Mouse (Mus musculus) hindbrain, embryonic 15.5 days (tissue): ENCODE data around the gene Nhsl1. TPM values are rescaled to one million over a fixed set of nuclear protein-coding genes. Genes with fewer than 3 reads are reported as not detected.
"Not testable (repeated sequence)": the region's sequence is repeated elsewhere in the genome, so short reads cannot be mapped to it uniquely, and the experiment has no call there.

Experiments
- ATAC-seq: fragments of 200-750 bp; cut with Nextera tagmentation; 2 replicates; pipeline ENCODE4 v1.8.0; 2017; ENCODE audit warnings: low read depth, moderate number of reproducible peaks, moderate TSS enrichment; ENCODE audit not compliant: low FRiP score
- H3K27ac ChIP-seq: fragments of 300-500 bp; sonication (generic); replicated peaks from 2 replicates; pipeline ENCODE4 v1.5.1; 2015; ENCODE audit warnings: mild to moderate bottlenecking, inconsistent platforms
- H3K27me3 ChIP-seq: fragments of 300-500 bp; sonication (generic); 2 replicates; pipeline ENCODE4 v1.6.1; 2015; ENCODE audit warnings: control low read depth, inconsistent platforms
- H3K36me3 ChIP-seq: fragments of 300-500 bp; sonication (generic); 2 replicates; pipeline ENCODE4 v1.6.1; 2015; ENCODE audit warnings: control low read depth, inconsistent platforms
- H3K4me1 ChIP-seq: fragments of 300-500 bp; sonication (generic); replicated peaks from 2 replicates; pipeline ENCODE4 v1.6.1; 2015; ENCODE audit warnings: control low read depth, inconsistent platforms
- H3K4me2 ChIP-seq: fragments of 300-500 bp; sonication (generic); 2 replicates; pipeline ENCODE4 v1.6.1; 2015; ENCODE audit warnings: moderate library complexity, mild to moderate bottlenecking, inconsistent platforms
- H3K4me3 ChIP-seq: fragments of 300-500 bp; sonication (generic); 2 replicates; pipeline ENCODE4 v1.5.1; 2015; ENCODE audit warnings: mild to moderate bottlenecking, inconsistent platforms
- H3K9ac ChIP-seq: fragments of 300-500 bp; sonication (generic); 2 replicates; pipeline ENCODE4 v1.6.1; 2015; ENCODE audit warnings: inconsistent platforms
- H3K9me3 ChIP-seq: fragments of 300-500 bp; sonication (generic); 2 replicates; pipeline ENCODE4 v1.6.1; 2016; ENCODE audit warnings: control low read depth, inconsistent platforms
- WGBS: fragments of 180-500 bp; shearing (Covaris S2); methylation state at CpG from one replicate; pipeline ENCODE4 v1.1.7; 2015; 5-methylcytosine and 5-hydroxymethylcytosine counted together
- polyA plus RNA-seq: library from polyadenylated mRNA; unstranded; fragments of >200 nt; fragmentation: Nextera tagmentation; extraction: Ambion mirVana; gene quantifications from 2 replicates; pipeline ENCODE4 v1.2.1, GENCODE M21; 2015

Nhsl1 gene
- polyA plus RNA-seq, 1 experiment from 2014 or later = 15.6 TPM

DNA sequence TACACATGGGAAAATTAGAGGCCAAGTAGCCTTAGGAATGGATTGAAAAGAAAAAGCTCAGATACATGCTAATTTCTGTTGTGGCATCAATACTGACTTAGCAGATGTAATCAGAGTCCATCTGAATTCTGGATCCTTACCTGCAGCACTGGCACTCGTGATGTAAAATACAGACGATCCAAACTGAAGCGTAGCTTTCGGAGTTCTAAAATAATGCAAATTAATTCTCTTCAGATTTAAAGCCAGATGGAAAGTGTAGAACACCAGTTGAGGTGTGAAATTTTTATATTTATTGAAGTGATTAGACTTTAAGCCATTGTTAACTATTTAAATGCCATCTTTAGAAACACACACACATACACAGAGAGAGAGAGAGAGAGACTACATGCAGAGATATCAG lies 211.4 kb downstream of the Nhsl1 start:
- Histone ChIP-seq H3K4me2 (no peak overlapping the region), H3K9ac (no peak overlapping the region), H3K27ac (no peak overlapping the region), H3K4me3 (no peak overlapping the region), H3K9me3 (no peaks in the 10 kb centered on the region), H3K27me3 (no peaks in the 10 kb centered on the region), H3K36me3 (peaks cover 15% of the 10 kb centered on the region), H3K4me1 (peaks cover 25% of the 10 kb centered on the region)
- ATAC-seq = no peak
- WGBS = 89% methylated on average over 4 of the region's 4 CpGs

DNA sequence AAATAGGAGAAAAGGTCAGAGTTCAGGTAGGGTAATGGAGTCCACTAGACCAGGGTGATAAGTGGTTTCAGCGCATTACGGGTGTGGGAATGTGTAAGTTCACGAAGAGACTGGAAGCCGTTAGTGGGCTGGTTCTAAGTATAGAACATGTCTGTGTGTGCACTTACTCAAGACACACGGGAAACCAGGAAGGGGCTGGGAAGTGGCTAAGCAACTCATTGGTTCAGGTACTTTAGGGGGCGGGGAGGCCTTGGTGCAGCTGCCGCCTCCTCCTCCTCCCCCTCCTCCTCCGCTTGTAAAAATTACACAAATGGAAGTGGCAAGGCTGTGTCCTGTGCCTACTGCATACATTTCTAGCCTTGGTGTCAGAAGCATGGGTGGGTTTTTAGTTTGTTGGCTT lies 213.5 kb downstream of the Nhsl1 start:
- Histone ChIP-seq H3K4me1 (0 out of 2 replicates have a peak, but pooled peaks cover 7% of the 10 kb centered on the region), H3K27me3 (no peaks in the 10 kb centered on the region), H3K36me3 (peaks cover 18% of the 10 kb centered on the region), H3K27ac (no peak overlapping the region), H3K9me3 (no peaks in the 10 kb centered on the region), H3K4me2 (no peak overlapping the region), H3K4me3 (no peak overlapping the region), H3K9ac (no peak overlapping the region)
- 78% methylated on average over 8 of the region's 8 CpGs for WGBS
- no peak for ATAC-seq

DNA sequence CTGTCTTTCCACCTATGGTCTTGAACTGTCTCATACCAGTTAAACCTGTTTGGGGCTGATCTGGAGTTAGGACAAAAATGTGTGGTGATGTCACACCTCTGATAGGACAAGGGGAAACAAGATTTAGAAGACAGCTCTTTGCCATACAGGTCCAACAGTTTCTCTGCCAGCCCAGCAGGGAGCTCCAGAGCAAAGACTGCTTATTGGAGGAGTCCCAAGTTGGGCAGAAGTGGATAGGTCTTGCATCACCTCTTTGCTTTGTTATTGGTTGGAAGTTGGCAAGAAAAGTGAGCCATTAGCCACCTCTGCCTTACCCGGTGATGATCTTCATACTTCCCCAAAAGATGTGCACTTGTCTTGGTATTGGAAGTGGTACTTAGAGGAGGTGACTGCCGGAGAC lies 218.1 kb downstream of the Nhsl1 start:
- no peak for ATAC-seq
- Histone ChIP-seq H3K27ac (no peak overlapping the region), H3K9me3 (no peaks in the 10 kb centered on the region), H3K4me3 (no peak overlapping the region), H3K4me2 (no peak overlapping the region), H3K27me3 (no peaks in the 10 kb centered on the region), H3K9ac (no peak overlapping the region), H3K4me1 (no peaks in the 10 kb centered on the region), H3K36me3 (peaks cover 5% of the 10 kb centered on the region; the same call in 1 of the 2 replicates)
- 98% methylated on average over 2 of the region's 2 CpGs for WGBS

DNA sequence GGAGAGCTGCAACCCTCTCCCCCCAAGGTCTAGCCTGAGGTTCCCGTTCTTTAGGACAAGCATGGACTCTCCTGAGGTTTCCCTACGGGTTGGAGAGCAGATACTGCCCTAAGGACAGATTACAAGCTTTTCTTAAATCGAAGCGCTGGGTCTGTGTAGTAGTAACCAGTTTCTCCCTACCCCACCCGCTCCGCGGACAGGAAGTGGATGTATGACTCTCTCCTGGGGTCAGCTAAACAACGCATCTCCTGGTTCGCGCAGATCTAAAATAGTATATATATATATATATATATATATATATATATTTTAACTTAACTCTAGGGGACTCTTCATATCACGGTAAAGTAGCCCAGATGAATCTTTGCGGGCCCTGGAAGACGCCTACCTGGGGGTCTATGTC lies 226.5 kb downstream of the Nhsl1 start:
- Histone ChIP-seq H3K4me3 (peak overlapping the region; percentile 70), H3K36me3 (no peaks in the 10 kb centered on the region), H3K27me3 (no peaks in the 10 kb centered on the region), H3K4me1 (peaks cover 16% of the 10 kb centered on the region), H3K4me2 (peak overlapping the region; percentile 96), H3K27ac (no peak overlapping the region), H3K9me3 (no peaks in the 10 kb centered on the region), H3K9ac (peak overlapping the region; percentile 83)
- 7% methylated on average over 13 of the region's 13 CpGs for WGBS
- ATAC-seq = no peak

DNA sequence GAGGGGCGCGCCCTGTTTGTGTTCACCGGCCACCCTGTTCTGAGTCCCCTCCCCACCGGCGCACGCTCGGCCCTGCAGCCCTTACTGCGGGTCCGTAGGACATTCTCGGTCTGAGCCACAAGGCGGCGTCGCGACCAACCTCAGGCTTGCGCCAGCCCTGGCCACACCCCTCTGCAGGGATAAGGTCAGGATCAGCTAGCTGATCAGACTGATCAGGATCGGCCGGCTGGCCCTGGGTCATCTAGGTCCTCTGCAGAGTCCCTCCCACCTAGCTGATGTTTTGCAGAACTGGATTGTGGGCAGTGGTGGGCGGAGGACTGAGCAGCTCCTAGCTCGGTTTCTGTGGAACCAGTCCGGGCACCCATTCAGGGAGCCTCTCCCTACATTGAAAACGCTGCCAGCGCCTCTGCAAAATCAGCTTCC lies 227.0 kb downstream of the Nhsl1 start, which contains the start of gene Hebp2:
TSS of gene Hebp2 (minus strand) at position 264 of the 423 bp plus-strand sequence.
- peaks cover 16% of the 10 kb centered on the region for H3K4me1 ChIP-seq
- peak within 1 kb of the TSS; percentile 70 for H3K4me3 ChIP-seq
- H3K27me3 ChIP-seq = no peaks in the 10 kb centered on the region
- H3K27ac ChIP-seq = peak within 1 kb of the TSS; percentile 67
- peak; percentile 91 for ATAC-seq
- no peaks in the 10 kb centered on the region for H3K36me3 ChIP-seq
- peak within 1 kb of the TSS; percentile 96 for H3K4me2 ChIP-seq
- 0% methylated on average over 22 of the region's 22 CpGs for WGBS
- peak within 1 kb of the TSS; percentile 83 for H3K9ac ChIP-seq
- H3K9me3 ChIP-seq = no peaks in the 10 kb centered on the region

DNA sequence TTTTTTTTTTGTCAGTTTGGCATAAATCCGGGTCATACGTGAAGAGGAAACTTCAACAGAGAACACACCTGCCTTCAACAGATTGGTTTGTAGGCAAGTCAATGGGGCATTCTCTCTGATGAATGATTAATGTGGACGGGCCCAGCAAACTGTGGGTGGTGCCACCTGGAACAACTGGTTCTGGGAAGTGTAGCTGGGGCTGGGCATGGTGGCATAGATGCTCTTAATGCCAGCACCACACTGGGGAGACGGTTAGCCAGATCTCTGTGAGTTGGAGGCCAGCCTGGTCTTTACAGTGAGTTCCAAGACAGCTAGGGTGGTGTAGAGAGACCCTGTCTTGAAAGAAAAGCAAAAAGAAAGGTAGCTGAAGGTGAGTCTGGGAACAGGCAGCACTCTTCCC lies 228.6 kb downstream of the Nhsl1 start:
- no peak overlapping the region for H3K4me3 ChIP-seq
- peaks cover 16% of the 10 kb centered on the region for H3K4me1 ChIP-seq
- no peak overlapping the region for H3K27ac ChIP-seq
- no peak for ATAC-seq
- H3K36me3 ChIP-seq = no peaks in the 10 kb centered on the region
- H3K9ac ChIP-seq = no peak overlapping the region
- H3K9me3 ChIP-seq = no peaks in the 10 kb centered on the region
- WGBS = 81% methylated on average over 4 of the region's 4 CpGs
- no peak overlapping the region for H3K4me2 ChIP-seq
- no peaks in the 10 kb centered on the region for H3K27me3 ChIP-seq

DNA sequence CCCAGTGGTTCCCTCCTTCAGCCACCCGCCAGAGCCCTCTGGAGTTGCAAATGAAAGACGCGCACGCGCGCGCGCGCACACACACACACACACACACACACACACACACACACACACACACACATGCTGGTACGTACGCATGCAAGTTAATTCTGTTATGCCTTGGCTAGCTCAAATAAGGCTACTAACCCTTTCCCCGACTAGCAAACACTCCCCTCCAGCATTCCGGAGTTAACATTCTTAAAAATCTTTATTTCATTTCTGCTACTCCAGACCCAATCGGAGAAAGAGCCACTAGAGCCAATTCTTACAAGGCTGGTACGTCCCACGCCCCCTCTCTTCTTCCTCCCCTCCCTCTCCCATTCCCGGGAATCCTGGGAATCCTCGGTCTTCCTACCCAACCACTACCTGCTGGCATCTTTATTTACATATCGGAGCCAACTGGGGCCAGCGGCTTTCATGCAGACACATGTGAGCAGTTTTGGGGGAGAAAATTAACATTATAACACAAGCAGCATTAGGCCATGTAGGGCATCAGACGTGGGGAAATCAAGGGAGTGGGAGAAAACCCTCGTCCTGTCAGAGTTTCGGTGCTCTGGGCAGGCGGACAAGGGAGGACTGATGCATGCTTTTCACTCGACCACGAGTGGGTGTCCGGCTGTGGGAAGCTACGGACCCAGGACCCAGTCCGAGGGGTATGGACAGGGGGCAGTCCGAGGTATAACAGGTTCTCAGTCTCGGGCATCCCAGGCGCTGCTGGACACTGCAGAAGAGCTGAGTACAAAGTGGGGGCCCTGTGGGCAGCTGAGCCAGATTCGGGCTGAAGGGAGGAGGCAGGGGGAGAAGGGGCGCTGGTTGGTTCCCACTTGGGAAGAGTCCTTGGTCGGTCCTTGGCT lies 230.8 kb downstream of the Nhsl1 start:
- H3K27ac ChIP-seq = peak overlapping the region; percentile 14; the same call in 1 of the 2 replicates

DNA sequence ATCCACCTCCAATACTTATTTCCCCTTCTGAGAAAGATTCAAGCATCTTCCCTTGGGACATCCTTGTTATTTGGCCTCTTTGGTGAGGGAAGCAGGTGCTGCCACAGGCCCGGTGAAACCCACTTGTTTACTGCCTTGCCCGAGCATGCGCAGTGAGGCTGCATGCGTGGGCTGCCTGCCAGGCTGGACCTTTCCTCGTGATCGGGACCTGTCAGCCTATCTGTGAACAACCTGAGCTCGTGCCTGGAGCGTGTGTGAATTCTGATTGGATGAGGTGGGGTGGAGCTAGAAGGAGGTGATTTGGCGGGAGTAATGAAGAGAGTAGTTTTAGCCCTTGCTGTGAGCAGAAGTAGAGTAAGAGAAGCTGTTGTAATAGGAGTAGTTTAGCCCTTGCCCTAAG lies 240.3 kb downstream of the Nhsl1 start:
- H3K27ac ChIP-seq, H3K9ac ChIP-seq, H3K9me3 ChIP-seq, H3K4me1 ChIP-seq, H3K36me3 ChIP-seq, H3K27me3 ChIP-seq, H3K4me2 ChIP-seq, ATAC-seq, H3K4me3 ChIP-seq: not testable (repeated sequence)
- WGBS = 87% methylated on average over 9 of the region's 9 CpGs

More for the DNA sequence above, 230.8 kb downstream of the Nhsl1 start:
- H3K36me3 ChIP-seq = no peaks in the 10 kb centered on the region
- H3K27me3 ChIP-seq = no peaks in the 10 kb centered on the region
- no peaks in the 10 kb centered on the region for H3K9me3 ChIP-seq
- H3K9ac ChIP-seq = peak overlapping the region; percentile 24
- peaks cover 16% of the 10 kb centered on the region for H3K4me1 ChIP-seq
- H3K4me3 ChIP-seq = peak overlapping the region; percentile 36
- H3K4me2 ChIP-seq = peak overlapping the region; percentile 58
- ATAC-seq = peak; percentile 67
- WGBS = 4% methylated on average over 35 of the region's 35 CpGs

DNA sequence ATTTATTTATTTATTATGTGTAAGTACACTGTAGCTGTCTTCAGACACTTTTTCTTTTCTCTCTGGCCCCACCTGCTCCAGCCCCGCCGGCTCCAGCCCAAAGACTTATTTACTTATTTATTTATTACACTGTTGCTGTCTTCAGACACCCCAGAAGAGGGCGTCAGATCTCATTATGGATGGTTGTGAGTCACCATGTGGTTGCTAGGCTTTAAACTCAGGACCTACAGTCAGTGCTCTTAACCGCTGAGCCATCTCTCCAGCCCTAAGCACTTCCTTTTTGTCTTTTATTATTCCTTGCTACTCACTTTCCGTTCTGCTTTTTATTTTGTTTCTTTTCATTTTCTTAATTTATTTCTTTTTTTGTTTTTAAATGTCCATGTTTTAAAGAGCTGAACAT lies 242.7 kb downstream of the Nhsl1 start:
- no peak for ATAC-seq
- Histone ChIP-seq H3K4me2 (no peak overlapping the region), H3K9ac (no peak overlapping the region), H3K36me3 (no peaks in the 10 kb centered on the region), H3K27ac (no peak overlapping the region), H3K4me3 (no peak overlapping the region), H3K9me3 (no peaks in the 10 kb centered on the region), H3K27me3 (no peaks in the 10 kb centered on the region), H3K4me1 (no peaks in the 10 kb centered on the region)
- 53% methylated on average over 5 of the region's 5 CpGs for WGBS

DNA sequence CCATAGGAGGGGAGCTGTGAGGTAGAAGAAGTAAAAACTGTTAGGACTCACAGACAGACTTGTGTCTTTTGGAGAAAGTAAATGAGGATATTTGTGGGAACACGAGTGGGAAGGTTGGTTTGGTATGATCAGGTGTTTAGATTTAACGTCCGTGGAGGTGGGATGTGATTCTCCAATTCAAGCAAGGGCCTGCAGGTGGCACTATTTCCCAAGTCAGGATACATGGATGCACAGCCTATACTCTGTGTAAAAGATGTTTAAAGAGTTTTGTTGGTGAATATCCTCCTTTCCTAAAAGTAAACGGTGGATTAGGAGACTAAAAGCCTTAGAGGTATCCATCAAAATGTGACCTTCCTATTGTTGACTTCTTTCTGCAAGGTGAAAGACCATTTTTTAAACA lies 244.2 kb downstream of the Nhsl1 start:
- peak; percentile 73; the same call in 1 of the 2 replicates for ATAC-seq
- H3K27ac ChIP-seq = no peak overlapping the region
- H3K4me2 ChIP-seq = no peak overlapping the region
- no peaks in the 10 kb centered on the region for H3K4me1 ChIP-seq
- H3K4me3 ChIP-seq = no peak overlapping the region
- H3K36me3 ChIP-seq = no peaks in the 10 kb centered on the region
- H3K9ac ChIP-seq = no peak overlapping the region
- H3K27me3 ChIP-seq = no peaks in the 10 kb centered on the region
- 7% methylated on average over 4 of the region's 4 CpGs for WGBS
- H3K9me3 ChIP-seq = no peaks in the 10 kb centered on the region

DNA sequence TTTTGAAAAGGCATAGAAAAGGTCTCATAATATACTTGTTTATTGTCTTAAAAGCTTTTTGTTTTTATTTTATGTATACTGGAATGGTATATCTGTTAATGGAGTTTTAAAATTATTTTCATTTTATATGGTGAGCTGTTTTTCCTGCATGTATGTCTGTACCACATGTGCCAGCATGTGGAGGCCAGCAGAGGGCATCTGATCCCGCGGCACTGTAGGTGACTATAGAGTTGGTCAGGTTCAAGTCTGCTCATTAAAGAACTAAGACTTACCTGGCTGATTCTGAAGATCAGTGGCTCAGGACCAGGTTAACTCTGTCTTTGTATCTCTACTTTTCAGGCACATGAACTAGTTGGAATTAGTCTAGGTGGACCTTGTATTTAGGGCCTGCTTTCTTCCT lies 253.8 kb downstream of the Nhsl1 start:
- no peaks in the 10 kb centered on the region for H3K36me3 ChIP-seq
- ATAC-seq = no peak
- H3K9ac ChIP-seq = no peak overlapping the region
- H3K4me2 ChIP-seq = no peak overlapping the region
- no peak overlapping the region for H3K4me3 ChIP-seq
- WGBS = 69% methylated on average over 2 of the region's 2 CpGs
- H3K9me3 ChIP-seq = 0 out of 2 replicates have a peak, but pooled peaks cover 4% of the 10 kb centered on the region
- H3K27me3 ChIP-seq = no peaks in the 10 kb centered on the region
- no peaks in the 10 kb centered on the region for H3K4me1 ChIP-seq
- H3K27ac ChIP-seq = no peak overlapping the region
